Mouse (Mus musculus) myocyte (in vitro differentiated cells): ENCODE data around the gene Prkcb.

Experiments used
- CEBPB ChIP-seq: IDR thresholded peaks from 2 replicates; pipeline ENCODE4 v1.6.1; 2011; ENCODE audit warnings: mild to moderate bottlenecking, moderate library complexity; ENCODE audit not compliant: poor library complexity, insufficient read depth, severe bottlenecking
- E2F4 ChIP-seq: IDR thresholded peaks from one replicate; pipeline ENCODE4 v1.6.1; 2011; ENCODE audit warnings: mild to moderate bottlenecking, control low read depth, moderate library complexity; ENCODE audit not compliant: insufficient read depth
- MYOG ChIP-seq, 3 experiments: IDR thresholded peaks; one replicate each; pipeline ENCODE4 v1.6.1; 2011; ENCODE audit warnings: control low read depth in 2 of 3, low read depth in 2 of 3, mild to moderate bottlenecking in 2 of 3; ENCODE audit not compliant: insufficient read length in 2 of 3, control insufficient read depth in 1 of 3, insufficient read depth in 1 of 3
- POLR2A ChIP-seq: IDR thresholded peaks from one replicate; pipeline ENCODE4 v1.6.1; 2011; ENCODE audit warnings: low read depth, mild to moderate bottlenecking, control low read depth, moderate library complexity; ENCODE audit not compliant: insufficient read length
- POLR2AphosphoS2 ChIP-seq: IDR thresholded peaks from one replicate; pipeline ENCODE4 v1.6.1; 2011; ENCODE audit warnings: low read depth, control low read depth; ENCODE audit not compliant: insufficient read length
- TCF12 ChIP-seq: IDR thresholded peaks from one replicate; pipeline ENCODE4 v1.6.1; 2011; ENCODE audit warnings: mild to moderate bottlenecking, control low read depth; ENCODE audit not compliant: poor library complexity, insufficient read depth, severe bottlenecking

DNA sequence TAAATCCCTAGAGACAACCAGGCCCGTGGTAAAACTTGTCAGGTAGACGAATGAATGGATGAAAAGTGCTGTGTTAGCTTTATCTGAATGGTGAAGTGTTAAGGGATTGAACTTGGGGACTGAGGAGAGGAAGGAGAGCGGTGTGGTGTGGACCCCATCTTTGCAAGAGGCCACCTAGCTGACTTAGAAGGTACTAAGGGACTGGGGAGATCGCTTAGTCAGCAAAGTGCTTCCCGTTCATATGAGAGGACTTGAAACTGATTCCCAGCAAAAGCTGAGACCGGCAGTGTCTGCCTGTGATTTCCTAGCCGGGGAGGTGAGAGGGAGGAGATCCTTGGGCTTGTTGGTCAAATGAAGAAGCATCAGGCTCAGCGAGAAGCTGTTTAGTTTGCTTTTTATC, 164.1 kb downstream of the Prkcb start:
- TF ChIP-seq TCF12 (no peak), E2F4 (no peak), POLR2A (no peak), POLR2AphosphoS2 (no peak), CEBPB (no peak), MYOG (IDR thresholded peaks at IDR 0.05; ENCODE audit: control insufficient read depth in 1 of 3, insufficient read depth in 1 of 3, insufficient read length in 2 of 3, low read depth in 2 of 3) (no peak)
